8 mouse cellular contexts compared by ENCODE assay signal in the genomic region with DNA sequence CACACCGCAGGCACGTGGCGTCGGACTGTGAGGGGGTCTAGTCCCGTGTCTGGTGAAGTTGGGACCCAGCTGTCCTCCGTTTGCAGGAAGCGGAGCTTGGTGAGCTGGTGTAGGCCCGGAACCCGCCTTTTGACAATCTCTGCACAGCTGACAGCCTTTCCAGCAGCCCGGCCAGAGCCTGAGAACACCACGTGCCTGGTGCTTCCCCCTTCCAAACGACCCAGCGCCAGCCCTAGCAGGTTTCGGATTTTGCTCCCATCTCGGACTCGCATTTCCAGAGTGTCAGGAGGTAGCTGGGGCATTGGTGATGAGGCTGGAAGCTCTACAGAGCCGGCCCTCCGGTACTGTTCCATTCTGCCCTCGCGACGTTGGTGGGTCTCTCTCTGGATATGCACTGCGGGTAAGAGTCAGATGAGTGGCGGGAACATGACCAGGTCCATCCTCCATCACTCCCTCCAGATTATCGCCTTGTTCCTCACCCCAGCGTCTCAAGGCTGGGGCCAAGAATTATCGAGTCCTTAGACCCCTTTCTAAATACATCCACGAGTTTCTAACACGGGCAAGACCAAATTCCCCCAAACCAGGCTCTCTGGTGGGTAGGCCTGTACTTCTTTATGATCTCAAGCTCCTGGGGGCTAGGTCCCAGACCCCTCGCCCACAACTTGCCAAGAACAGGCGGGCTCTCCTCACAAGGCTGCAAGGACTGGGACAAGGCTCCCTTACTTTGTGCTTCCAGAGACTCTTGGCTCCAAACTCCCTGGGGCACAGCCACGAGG. TPM values are rescaled to one million over a fixed set of nuclear protein-coding genes. Genes with fewer than 3 reads are reported as not detected.
DNase-seq lines count a peak whose midpoint lies in the region; ATAC-seq lines count a peak whose summit lies in the region.

No protein-coding gene starts in this region.

- peak overlapping the region; percentile 74; the same call in 1 of the 2 replicates for H3K27ac ChIP-seq in brown adipose tissue, adult 24 weeks (replicated peaks; ENCODE audit: low read depth, low read length)
- H3K27ac ChIP-seq in kidney, embryonic 14.5 days (ENCODE audit: low read depth, low read length), result peak overlapping the region; percentile 73; the same call in 1 of the 2 replicates
- H3K27ac ChIP-seq in midbrain, embryonic 14.5 days (replicated peaks; ENCODE audit: low read depth, low read length), result peak overlapping the region; percentile 78

- H3K9me3 ChIP-seq in kidney, embryonic 14.5 days (ENCODE audit: control insufficient read depth, low read length), result no peaks in the 10 kb centered on the region
- H3K9me3 ChIP-seq in midbrain, embryonic 14.5 days (ENCODE audit: control insufficient read depth, low read length), result no peaks in the 10 kb centered on the region

- WGBS in kidney, embryonic 14.5 days, result 38% methylated on average over 31 of the region's 31 CpGs
- WGBS in midbrain, embryonic 14.5 days, result 42% methylated on average over 31 of the region's 31 CpGs

- H3K9ac ChIP-seq in kidney, embryonic 14.5 days (ENCODE audit: low read depth, low read length), result peak overlapping the region; percentile 82
- H3K9ac ChIP-seq in midbrain, embryonic 14.5 days (replicated peaks; ENCODE audit: low read length), result peak overlapping the region; percentile 84

- no peaks in the 10 kb centered on the region for H3K27me3 ChIP-seq in kidney, embryonic 14.5 days (ENCODE audit: control insufficient read depth, insufficient read depth, low read length)
- no peaks in the 10 kb centered on the region for H3K27me3 ChIP-seq in midbrain, embryonic 14.5 days (ENCODE audit: control insufficient read depth, insufficient read depth, low read length)

- peaks cover 4% of the 10 kb centered on the region for H3K4me1 ChIP-seq in brown adipose tissue, adult 24 weeks (ENCODE audit: control insufficient read depth, insufficient read depth, insufficient read length, low read length)
- H3K4me1 ChIP-seq in kidney, embryonic 14.5 days (ENCODE audit: control insufficient read depth, insufficient read depth, low read length), result peaks cover 17% of the 10 kb centered on the region
- H3K4me1 ChIP-seq in midbrain, embryonic 14.5 days (ENCODE audit: control insufficient read depth, insufficient read depth, low read length), result peaks cover 22% of the 10 kb centered on the region

- H3K36me3 ChIP-seq in kidney, embryonic 14.5 days (ENCODE audit: control insufficient read depth, insufficient read depth, low read length), result peaks cover 20% of the 10 kb centered on the region
- peaks cover 23% of the 10 kb centered on the region for H3K36me3 ChIP-seq in midbrain, embryonic 14.5 days (ENCODE audit: control insufficient read depth, insufficient read depth, low read length)

- DNase-seq in cerebellum, adult 9-11 months, result peak; percentile 63
- DNase-seq in cerebellum, postnatal 36 days, result no peak
- DNase-seq in heart, adult 9 months (ENCODE audit: low spot score in 2 of 2), result peak; percentile 28 to 40
- no peak for DNase-seq in midbrain, embryonic 14.5 days
- DNase-seq in spleen, postnatal 10 days (ENCODE audit: low spot score in 2 of 2), result no peak
- DNase-seq in spleen, postnatal 14 days (ENCODE audit: low spot score in 2 of 2), result no peak

- peak overlapping the region; percentile 73 for H3K4me2 ChIP-seq in kidney, embryonic 14.5 days (replicated peaks; ENCODE audit: low read depth, low read length)
- peak overlapping the region; percentile 96 for H3K4me2 ChIP-seq in midbrain, embryonic 14.5 days (ENCODE audit: low read length)

- H3K4me3 ChIP-seq in brown adipose tissue, adult 24 weeks (ENCODE audit: insufficient read depth, low read depth, low read length), result peak overlapping the region; percentile 96
- H3K4me3 ChIP-seq in kidney, embryonic 14.5 days (ENCODE audit: low read length), result peak overlapping the region; percentile 76
- H3K4me3 ChIP-seq in midbrain, embryonic 14.5 days (replicated peaks; ENCODE audit: low read depth, low read length), result peak overlapping the region; percentile 79

- peak; percentile 20; the same call in 1 of the 2 replicates for ATAC-seq in kidney, embryonic 14.5 days (ENCODE audit: low FRiP score, low TSS enrichment)
- no peak; the same call in 1 of the 2 replicates for ATAC-seq in midbrain, embryonic 14.5 days (ENCODE audit: low FRiP score, low TSS enrichment)

RNA-seq across cellular contexts. Expression of gene Rpp25l, which starts 0.7 kb away (rescaled TPM):
- 9.0 and 13.5 TPM in 2 replicates for polyA plus RNA-seq in brown adipose tissue, adult 24 weeks (2012; ENCODE audit: insufficient read depth, insufficient read length, missing spikeins)
- 86.2 and 91.3 TPM in 2 replicates for polyA plus RNA-seq in kidney, embryonic 14.5 days (2014; fragmentation: Nextera tagmentation; extraction: Ambion mirVana)
- polyA plus RNA-seq in midbrain, embryonic 14.5 days (2014; fragmentation: Nextera tagmentation; extraction: Ambion mirVana), result 62.2 and 64.1 TPM in 2 replicates

RNA-seq across cellular contexts. Expression of gene Dctn3, which starts 10.4 kb away (rescaled TPM):
- 111 and 118 TPM in 2 replicates for polyA plus RNA-seq in brown adipose tissue, adult 24 weeks (2012; ENCODE audit: insufficient read depth, insufficient read length, missing spikeins)
- polyA plus RNA-seq in kidney, embryonic 14.5 days (2014; fragmentation: Nextera tagmentation; extraction: Ambion mirVana), result 107 and 114 TPM in 2 replicates
- 249 and 299 TPM in 2 replicates for polyA plus RNA-seq in midbrain, embryonic 14.5 days (2014; fragmentation: Nextera tagmentation; extraction: Ambion mirVana)

RNA-seq across cellular contexts. Expression of gene Il11ra1, which starts 12.8 kb away (rescaled TPM):
- polyA plus RNA-seq in brown adipose tissue, adult 24 weeks (2012; ENCODE audit: insufficient read depth, insufficient read length, missing spikeins), result 53.3 and 56.1 TPM in 2 replicates
- 122 and 125 TPM in 2 replicates for polyA plus RNA-seq in kidney, embryonic 14.5 days (2014; fragmentation: Nextera tagmentation; extraction: Ambion mirVana)
- polyA plus RNA-seq in midbrain, embryonic 14.5 days (2014; fragmentation: Nextera tagmentation; extraction: Ambion mirVana), result 28.1 and 32.1 TPM in 2 replicates

RNA-seq across cellular contexts. Expression of gene Cntfr, which starts 15.7 kb away (rescaled TPM):
- 5.5 and 8.4 TPM in 2 replicates for polyA plus RNA-seq in brown adipose tissue, adult 24 weeks (2012; ENCODE audit: insufficient read depth, insufficient read length, missing spikeins)
- 16.6 and 31.5 TPM in 2 replicates for polyA plus RNA-seq in kidney, embryonic 14.5 days (2014; fragmentation: Nextera tagmentation; extraction: Ambion mirVana)
- polyA plus RNA-seq in midbrain, embryonic 14.5 days (2014; fragmentation: Nextera tagmentation; extraction: Ambion mirVana), result 23.9 and 46.8 TPM in 2 replicates

RNA-seq across cellular contexts. Expression of gene Arid3c, which starts 18.3 kb away (rescaled TPM):
- not detected in 2 replicates for polyA plus RNA-seq in brown adipose tissue, adult 24 weeks (2012; ENCODE audit: insufficient read depth, insufficient read length, missing spikeins)
- polyA plus RNA-seq in kidney, embryonic 14.5 days (2014; fragmentation: Nextera tagmentation; extraction: Ambion mirVana), result 0.12 TPM in 1 of 2 replicates, not detected in the other
- polyA plus RNA-seq in midbrain, embryonic 14.5 days (2014; fragmentation: Nextera tagmentation; extraction: Ambion mirVana), result 0.47 and 0.70 TPM in 2 replicates

Comparison
In these comparisons a context has a peak if more than half of its experiments do, and no peak if none do; other contexts are left out.
1. DNase-seq: peak in cerebellum, adult 9-11 months (single experiment) and heart, adult 9 months (2 of 2); none in cerebellum, postnatal 36 days (0 of 2), midbrain, embryonic 14.5 days (single experiment), spleen, postnatal 10 days (0 of 2) and spleen, postnatal 14 days (0 of 2).
2. Peak in every context shown above with its lines, with median percentiles within 50 percentile points of each other: H3K27ac ChIP-seq and H3K4me3 ChIP-seq.